Mouse (Mus musculus) CH12.LX (cell line): ENCODE measurements around the gene Atp6v0c. TPM values are rescaled to one million over a fixed set of nuclear protein-coding genes. Genes with fewer than 3 reads are reported as not detected.

Experiments
- DNase-seq: peaks from one replicate; pipeline ENCODE4 v3.0.0-alpha.2; 2013; ENCODE audit errors: extremely low read depth
- H3K27ac ChIP-seq: 2 replicates; pipeline ENCODE4 v1.5.1; 2012; ENCODE audit warnings: low read depth, mild to moderate bottlenecking, control low read depth, moderate library complexity; ENCODE audit not compliant: insufficient read depth
- H3K27me3 ChIP-seq: replicated peaks from 2 replicates; pipeline ENCODE3; 2012; ENCODE audit warnings: inconsistent platforms
- H3K36me3 ChIP-seq, 2 experiments: replicated peaks in 1 of 2; 2 replicates each; pipeline versions ENCODE3 to v1.6.1; 2012; ENCODE audit warnings: inconsistent platforms in 1 of 2, low read length in 1 of 2, mild to moderate bottlenecking in 1 of 2, mixed read lengths in 1 of 2, moderate library complexity in 1 of 2; ENCODE audit not compliant: control insufficient read depth in 1 of 2, insufficient read depth in 1 of 2
- H3K4me1 ChIP-seq, 2 experiments: 2 replicates each; pipeline ENCODE4 v1.6.1; 2012; ENCODE audit warnings: inconsistent platforms in 1 of 2, moderate library complexity in 1 of 2; ENCODE audit not compliant: insufficient read depth in 2 of 2, control insufficient read depth in 1 of 2
- H3K4me2 ChIP-seq: 2 replicates; pipeline ENCODE4 v1.6.1; 2012; ENCODE audit warnings: low read depth, mild to moderate bottlenecking, control low read depth; ENCODE audit not compliant: poor library complexity, insufficient read depth, severe bottlenecking
- H3K4me3 ChIP-seq, 3 experiments: fragments of 150-350 bp in 1 of 3; sonication (generic) in 1 of 3; replicated peaks in 1 of 3; 2 replicates each; pipeline versions ENCODE3 to v1.5.1; 2011 to 2012; ENCODE audit warnings: low read depth in 2 of 3, low read length in 2 of 3, mild to moderate bottlenecking in 2 of 3, moderate library complexity in 2 of 3, control low read depth in 1 of 3, improper control_type of control experiment in 1 of 3, inconsistent platforms in 1 of 3, mixed read lengths in 1 of 3; ENCODE audit not compliant: poor library complexity in 1 of 3
- H3K79me2 ChIP-seq: replicated peaks from 2 replicates; pipeline ENCODE4 v1.6.1; 2012; ENCODE audit warnings: mild to moderate bottlenecking, moderate library complexity; ENCODE audit not compliant: control insufficient read depth, poor library complexity, insufficient read depth, severe bottlenecking; ENCODE audit errors: extremely low read depth
- H3K9ac ChIP-seq: 2 replicates; pipeline ENCODE4 v1.6.1; 2012; ENCODE audit warnings: low read depth, mild to moderate bottlenecking, control low read depth, moderate library complexity; ENCODE audit not compliant: insufficient read depth
- H3K9me3 ChIP-seq: replicated peaks from 2 replicates; pipeline ENCODE3; 2012; ENCODE audit warnings: low read length, inconsistent platforms, mixed read lengths
- BHLHE40 ChIP-seq: IDR thresholded peaks from 2 replicates; pipeline ENCODE4 v1.6.1; 2011; ENCODE audit warnings: mild to moderate bottlenecking, low read depth, low read length, improper control_type of control experiment
- CTCF ChIP-seq, 2 experiments: IDR thresholded peaks in 1 of 2; conservative IDR thresholded peaks in 1 of 2; 2 replicates each; pipeline ENCODE4 v1.5.1; 2011 to 2012; ENCODE audit warnings: low read depth in 2 of 2, low read length in 2 of 2, improper control_type of control experiment in 1 of 2, inconsistent platforms in 1 of 2, mild to moderate bottlenecking in 1 of 2, moderate library complexity in 1 of 2
- ETS1 ChIP-seq: conservative IDR thresholded peaks from 2 replicates; pipeline ENCODE4 v1.6.1; 2012; ENCODE audit warnings: low read depth, mild to moderate bottlenecking, inconsistent platforms, low read length, improper control_type of control experiment, moderate library complexity
- GABPA ChIP-seq: IDR thresholded peaks from 2 replicates; pipeline ENCODE4 v1.6.1; 2012; ENCODE audit warnings: low read depth, low read length, improper control_type of control experiment, inconsistent platforms; ENCODE audit not compliant: insufficient replicate concordance
- HCFC1 ChIP-seq: IDR thresholded peaks from 2 replicates; pipeline ENCODE4 v1.6.1; 2012; ENCODE audit warnings: low read depth, mild to moderate bottlenecking, inconsistent platforms, low read length, improper control_type of control experiment
- IRF4 ChIP-seq: IDR thresholded peaks from 2 replicates; pipeline ENCODE4 v1.6.1; 2014; ENCODE audit warnings: low read depth, mild to moderate bottlenecking, inconsistent platforms, low read length, improper control_type of control experiment
- JUND ChIP-seq: conservative IDR thresholded peaks from 2 replicates; pipeline ENCODE4 v1.6.1; 2011; ENCODE audit warnings: low read depth, low read length, improper control_type of control experiment
- MAFK ChIP-seq: IDR thresholded peaks from 2 replicates; pipeline ENCODE4 v1.6.1; 2011; ENCODE audit warnings: low read length, improper control_type of control experiment; ENCODE audit not compliant: insufficient replicate concordance
- MAZ ChIP-seq: IDR thresholded peaks from 2 replicates; pipeline ENCODE4 v1.6.1; 2012; ENCODE audit warnings: low read depth, mild to moderate bottlenecking, inconsistent platforms, low read length, improper control_type of control experiment, moderate library complexity
- RAD21 ChIP-seq: IDR thresholded peaks from 2 replicates; pipeline ENCODE4 v1.6.1; 2011; ENCODE audit warnings: low read depth, mild to moderate bottlenecking, low read length, improper control_type of control experiment, moderate library complexity
- SMC3 ChIP-seq: IDR thresholded peaks from 2 replicates; pipeline ENCODE4 v1.6.1; 2011; ENCODE audit warnings: low read depth, low read length, improper control_type of control experiment
- TCF12 ChIP-seq: IDR thresholded peaks from 2 replicates; pipeline ENCODE4 v1.6.1; 2014; ENCODE audit warnings: low read depth, mild to moderate bottlenecking, inconsistent platforms, low read length, improper control_type of control experiment
- USF1 ChIP-seq: IDR thresholded peaks from 2 replicates; pipeline ENCODE4 v1.6.1; 2014; ENCODE audit warnings: low read depth, mild to moderate bottlenecking, inconsistent platforms, low read length, improper control_type of control experiment
- USF2 ChIP-seq: conservative IDR thresholded peaks from 2 replicates; pipeline ENCODE4 v1.6.1; 2011; ENCODE audit warnings: low read depth, low read length, improper control_type of control experiment
- ZKSCAN1 ChIP-seq: IDR thresholded peaks from 2 replicates; pipeline ENCODE4 v1.6.1; 2012; ENCODE audit warnings: low read depth, inconsistent platforms, low read length, improper control_type of control experiment, borderline replicate concordance
- ZMIZ1 ChIP-seq: IDR thresholded peaks from 2 replicates; pipeline ENCODE4 v1.6.1; 2012; ENCODE audit warnings: low read depth, mild to moderate bottlenecking, inconsistent platforms, low read length, improper control_type of control experiment
- ZNF384 ChIP-seq: IDR thresholded peaks from 2 replicates; pipeline ENCODE4 v1.6.1; 2012; ENCODE audit warnings: low read depth, low read length, improper control_type of control experiment, inconsistent platforms
- dilution Hi-C: fragments of 300-500 bp; cut with MboI; formaldehyde crosslinking; loops from 2 replicates; pipeline ENCODE4 v1.14.3; 2020; ENCODE audit warnings: low sequenced_read_pairs; ENCODE audit not compliant: extremely low pct_unique_long_range_greater_than_20kb, extremely low pct_ligation_motif_present
- in situ Hi-C: fragments of 300-500 bp; cut with MboI; formaldehyde crosslinking; loops from 3 replicates; pipeline ENCODE4 v1.14.3; 2019; ENCODE audit warnings: low sequenced_read_pairs, low pct_ligation_motif_present, low pct_unique_long_range_greater_than_20kb, mixed read lengths
- polyA plus RNA-seq: library from polyadenylated mRNA; unstranded; fragments of >175 nt; gene quantifications from 2 replicates; pipeline ENCODE4 v1.2.1, GENCODE M21; 2012; ENCODE audit warnings: low read depth; ENCODE audit not compliant: insufficient read length
- total RNA-seq, 2 experiments: library from RNA; depleted of rRNA; stranded (reverse); fragments of 300-350 nt in 1 of 2; fragments of >200 nt in 1 of 2; gene quantifications; 2 replicates each; pipeline ENCODE4 v1.2.3; 2012 to 2014

Atp6v0c gene
- total and polyA plus RNA-seq, 3 experiments, result 49.1 to 407 (median 83.2) TPM

- TF ChIP-seq MAFK (no peak), SMC3 (peak; percentile 75), HCFC1 (no peak), USF2 (no peak), MAZ (no peak), CTCF (conservative IDR thresholded peaks at IDR 0.05 in 1 of 2, IDR thresholded peaks at IDR 0.05 in 1 of 2; ENCODE audit: low read depth in 2 of 2, low read length in 2 of 2) (peak; percentile 91 to 93), RAD21 (peak; percentile 84), JUND (no peak)
- H3K79me2 ChIP-seq, result peaks cover 6% of the 10 kb centered on the region
- peak; percentile 71 for DNase-seq
These were observed 3.9 kb upstream of the Atp6v0c start for GRCm38 (mm10) chr17:24173423-24173822.

GRCm38 (mm10) chr17:24171738-24172137 lies 2.2 kb upstream of the Atp6v0c start:
- Histone ChIP-seq H3K27ac (no peak overlapping the region), H3K9ac (no peak overlapping the region), H3K27me3 (no peaks in the 10 kb centered on the region), H3K36me3 (peaks cover 10 to 13% of the 10 kb centered on the region in 2 experiments), H3K4me1 (peaks cover 17 to 47% of the 10 kb centered on the region in 2 experiments), H3K79me2 (peaks cover 22% of the 10 kb centered on the region), H3K9me3 (no peaks in the 10 kb centered on the region), H3K4me2 (no peak overlapping the region), H3K4me3 (no peak overlapping the region)
- TF ChIP-seq ETS1 (0 out of 2 replicates have a peak, but pooled peaks have one; percentile 23), BHLHE40 (no peak), ZKSCAN1 (no peak), USF1 (no peak), TCF12 (peak; percentile 18; the same call in 1 of the 2 replicates)
- dilution Hi-C loops (no loop called here), in situ Hi-C loops (no loop called here)
- DNase-seq, result peak; percentile 50

More at GRCm38 (mm10) chr17:24173423-24173822, 3.9 kb upstream of the Atp6v0c start:
- H3K9me3 ChIP-seq, result no peaks in the 10 kb centered on the region
- H3K4me3 ChIP-seq, result no peak overlapping the region
- H3K9ac ChIP-seq, result no peak overlapping the region
- no peak overlapping the region for H3K27ac ChIP-seq
- in situ Hi-C loops (no loop called here), dilution Hi-C loops (no loop called here)
- H3K27me3 ChIP-seq, result no peaks in the 10 kb centered on the region
- H3K4me1 ChIP-seq, result peaks cover 13 to 33% of the 10 kb centered on the region in 2 experiments
- H3K36me3 ChIP-seq, result no peaks in the 10 kb centered on the region
- H3K4me2 ChIP-seq, result no peak overlapping the region

GRCm38 (mm10) chr17:24170729-24171128 lies 1.2 kb upstream of the Atp6v0c start:
- H3K27ac ChIP-seq, result no peak overlapping the region
- H3K4me1 ChIP-seq, result peaks cover 17 to 52% of the 10 kb centered on the region in 2 experiments
- no peaks in the 10 kb centered on the region for H3K27me3 ChIP-seq
- in situ Hi-C loops (no loop called here), dilution Hi-C loops (no loop called here)
- no peak overlapping the region for H3K4me2 ChIP-seq
- peaks cover 26% of the 10 kb centered on the region for H3K79me2 ChIP-seq
- no peak for DNase-seq
- no peak for TF ChIP-seq GABPA
- no peak for TF ChIP-seq ZNF384
- no peak for TF ChIP-seq IRF4
- no peak for TF ChIP-seq TCF12
- no peak for TF ChIP-seq USF1
- no peak for TF ChIP-seq ZMIZ1
- TF ChIP-seq, all 38 proteins: peak for 0
- peaks cover 15 to 19% of the 10 kb centered on the region in 2 experiments for H3K36me3 ChIP-seq
- H3K9ac ChIP-seq, result no peak overlapping the region
- H3K9me3 ChIP-seq, result no peaks in the 10 kb centered on the region
- no peak overlapping the region for H3K4me3 ChIP-seq
